Mouse (Mus musculus) bone marrow macrophage, adult 2 months (primary cell): Measurements from ENCODE around the gene Spred3.

ENCODE experiments used
- CTCF ChIP-seq: IDR thresholded peaks from 2 replicates; pipeline ENCODE4 v1.5.1; 2012; ENCODE audit warnings: low read depth, mild to moderate bottlenecking, low read length, moderate library complexity
- POLR2A ChIP-seq: IDR thresholded peaks from 2 replicates; pipeline ENCODE4 v1.6.1; 2012; ENCODE audit warnings: mild to moderate bottlenecking, low read depth, low read length, borderline replicate concordance

GRCm38 (mm10) chr7:29155838-29156782 lies 14.1 kb downstream of the Spred3 start, which contains the start of gene Fam98c:
- TF ChIP-seq CTCF (no peak; the same call in 1 of the 2 replicates), POLR2A (no peak)
